Mouse (Mus musculus): Measurements from ENCODE around the gene Pde4b.

Pde4b gene

DNA sequence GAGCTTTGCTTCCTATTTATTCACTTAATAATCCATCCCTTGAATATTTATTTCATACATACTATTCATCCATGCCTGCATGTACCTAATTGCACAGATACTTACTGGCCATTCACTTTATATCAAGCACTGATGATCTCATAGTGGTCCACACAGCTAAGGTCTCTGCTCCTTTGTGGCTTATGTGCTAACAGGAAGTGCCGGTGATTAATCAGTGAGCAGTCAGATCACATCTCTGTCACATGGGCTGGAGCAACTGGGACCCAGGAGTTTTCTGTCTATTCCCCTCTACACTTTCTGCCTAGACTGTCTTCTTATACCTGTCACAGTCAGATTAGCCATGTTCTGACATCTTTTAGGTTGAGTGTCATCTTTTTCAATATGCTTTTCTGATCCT, 411.6 kb downstream of the Pde4b start:
- no peak for DNase-seq (ENCODE audit: extremely low spot score, low read depth, low spot score)

DNA sequence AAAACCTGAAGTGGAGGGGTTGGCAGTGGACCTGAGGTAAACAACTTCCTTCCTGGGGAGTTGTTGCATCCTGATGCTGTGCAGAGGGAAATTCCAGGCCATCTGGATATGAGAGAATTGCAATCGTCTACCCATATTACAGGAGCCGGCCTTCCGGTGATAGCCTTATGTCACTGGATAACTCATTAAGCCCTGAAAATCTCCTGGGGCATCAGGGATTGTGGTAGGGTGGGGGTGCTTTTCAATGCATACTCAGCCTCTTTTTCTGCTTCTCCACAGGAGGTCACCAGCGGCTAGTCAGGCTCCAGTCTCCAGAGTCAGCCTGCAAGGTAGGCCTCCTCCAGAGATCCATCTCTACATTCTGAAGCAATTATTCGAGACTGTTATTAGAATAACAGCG, 418.4 kb downstream of the Pde4b start:
- no peak for DNase-seq (ENCODE audit: extremely low spot score, low read depth, low spot score)

- no peak for DNase-seq (ENCODE audit: extremely low spot score, low read depth, low spot score)
These were observed 419.3 kb downstream of the Pde4b start for GRCm38 (mm10) chr4:102506376-102507280.

GRCm38 (mm10) chr4:102507344-102507743, 420.0 kb downstream of the Pde4b start:
- DNase-seq (ENCODE audit: extremely low spot score, low read depth, low spot score): no peak

DNA sequence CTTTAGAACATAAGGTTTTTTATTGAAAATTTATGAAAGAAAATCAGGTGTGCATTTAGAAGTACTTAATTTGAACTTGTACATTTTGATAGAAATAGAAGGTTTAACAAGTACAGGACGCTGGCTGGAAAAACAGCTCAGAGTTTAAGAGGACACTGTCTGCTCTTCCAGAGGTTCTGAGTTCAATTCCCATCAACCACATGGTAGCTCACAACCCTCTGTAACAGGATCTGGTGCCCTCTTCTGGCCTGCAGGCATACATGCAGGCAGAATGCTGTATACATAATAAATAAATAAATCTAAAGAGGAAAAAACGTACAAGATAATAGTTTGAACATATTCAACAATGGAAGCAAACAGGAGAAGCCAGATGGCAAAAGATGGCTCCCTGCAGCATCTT, 420.4 kb downstream of the Pde4b start:
- DNase-seq (ENCODE audit: extremely low spot score, low read depth, low spot score): no peak

GRCm38 (mm10) chr4:102510061-102510460, 422.7 kb downstream of the Pde4b start:
- DNase-seq (ENCODE audit: extremely low spot score, low read depth, low spot score): no peak

DNA sequence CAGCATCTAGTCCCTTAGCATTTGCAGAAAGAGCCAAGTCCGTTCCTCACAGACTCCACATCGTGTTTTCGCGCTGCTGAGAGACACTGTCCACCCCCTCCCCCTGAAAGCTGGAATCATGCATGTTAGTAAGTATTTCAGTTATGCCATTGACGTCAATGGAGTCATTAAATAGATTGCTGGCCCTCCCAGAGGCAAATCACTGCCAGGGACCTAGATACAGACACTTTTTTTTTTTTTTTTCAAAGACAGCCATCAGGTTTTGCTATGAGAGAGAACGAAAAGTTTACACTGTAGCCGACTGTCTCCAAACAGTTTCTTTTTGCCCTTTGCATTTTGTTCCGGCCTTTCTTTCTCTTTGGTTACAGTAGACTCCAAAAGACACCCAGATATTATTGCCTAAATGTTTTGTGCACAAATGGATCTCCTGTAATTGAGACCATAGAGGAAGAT, 423.6 kb downstream of the Pde4b start:
- DNase-seq (ENCODE audit: extremely low spot score, low read depth, low spot score): no peak

DNA sequence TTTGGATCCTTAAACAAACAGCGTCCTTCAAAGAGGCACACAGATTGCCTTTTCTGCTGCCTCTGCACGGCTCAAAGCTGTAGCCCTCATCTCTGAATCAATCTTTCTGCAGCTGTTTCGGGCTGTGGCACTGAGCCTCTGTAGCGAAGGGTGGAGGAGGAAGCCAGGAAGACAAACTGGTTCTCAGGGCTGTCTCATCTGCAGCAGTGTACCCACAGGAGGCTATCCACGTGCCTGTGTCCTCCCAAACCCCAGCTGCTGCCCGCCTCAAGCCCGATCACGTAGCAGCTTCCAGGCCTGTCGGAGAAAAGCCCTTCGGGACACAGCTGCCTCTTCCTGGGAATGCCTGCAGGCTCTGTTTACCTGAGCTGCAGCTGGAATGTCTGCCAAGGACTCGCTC, 424.2 kb downstream of the Pde4b start:
- DNase-seq (ENCODE audit: extremely low spot score, low read depth, low spot score): no peak

GRCm38 (mm10) chr4:102512940-102513339, 425.6 kb downstream of the Pde4b start:
- DNase-seq (ENCODE audit: extremely low spot score, low read depth, low spot score): no peak

DNA sequence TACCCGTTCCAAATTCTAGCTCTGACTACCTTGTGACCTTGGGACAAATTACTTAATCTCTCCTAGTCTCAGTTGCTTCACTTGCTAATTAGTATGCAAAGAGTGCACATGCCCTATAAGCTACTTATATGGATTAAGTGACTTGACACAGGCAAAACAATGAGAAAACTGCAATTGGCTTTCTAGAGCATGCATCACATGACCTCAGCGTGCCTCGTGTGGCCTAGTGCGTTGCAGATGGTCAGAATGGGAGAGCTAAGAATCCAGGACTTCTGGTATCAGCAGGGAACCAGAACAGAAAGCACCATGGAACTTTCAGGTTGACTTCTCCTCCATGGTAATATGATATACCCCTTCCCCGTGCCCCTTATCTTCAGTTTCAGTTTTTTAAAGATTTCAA, 426.2 kb downstream of the Pde4b start:
- DNase-seq (ENCODE audit: extremely low spot score, low read depth, low spot score): no peak

- DNase-seq (ENCODE audit: extremely low spot score, low read depth, low spot score): no peak
These were observed 427.9 kb downstream of the Pde4b start for GRCm38 (mm10) chr4:102514972-102515835.

- DNase-seq (ENCODE audit: extremely low spot score, low read depth, low spot score): no peak
These were observed 429.1 kb downstream of the Pde4b start for GRCm38 (mm10) chr4:102516395-102516794.

- DNase-seq (ENCODE audit: extremely low spot score, low read depth, low spot score): no peak
These were observed 429.8 kb downstream of the Pde4b start for GRCm38 (mm10) chr4:102516982-102517630.

GRCm38 (mm10) chr4:102517653-102518052, 430.3 kb downstream of the Pde4b start:
- DNase-seq (ENCODE audit: extremely low spot score, low read depth, low spot score): no peak

GRCm38 (mm10) chr4:102518341-102518740, 431.0 kb downstream of the Pde4b start:
- DNase-seq (ENCODE audit: extremely low spot score, low read depth, low spot score): no peak

DNA sequence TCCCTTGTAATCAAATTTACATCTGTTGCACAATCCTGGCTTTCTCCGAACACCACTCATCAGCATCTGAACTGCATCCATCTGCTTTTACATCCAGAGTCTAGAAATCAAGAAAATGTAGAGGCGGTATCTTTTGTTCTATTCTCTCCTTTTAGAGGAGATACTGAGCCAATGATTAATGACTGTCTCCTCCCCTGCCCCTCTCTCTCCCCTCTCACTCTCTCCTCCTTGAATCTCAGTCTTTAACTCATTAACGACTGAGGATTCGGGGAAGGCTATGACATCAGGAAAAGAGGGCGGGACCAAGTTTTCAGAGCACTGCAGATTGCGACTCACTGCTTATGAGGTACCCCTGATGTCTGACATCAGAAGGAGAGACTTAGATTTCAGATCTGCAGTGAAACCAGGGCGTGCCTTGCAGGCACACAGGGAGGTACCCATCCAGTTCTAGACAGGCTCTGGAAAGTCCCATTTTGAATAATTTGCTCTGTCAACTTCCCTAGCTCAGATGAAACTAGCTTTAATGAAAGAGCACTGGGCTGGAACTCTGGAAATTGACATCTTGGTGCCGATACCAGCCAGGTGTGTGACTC, 433.4 kb downstream of the Pde4b start:
- no peak for DNase-seq (ENCODE audit: extremely low spot score, low read depth, low spot score)

- no peak for DNase-seq (ENCODE audit: extremely low spot score, low read depth, low spot score)
These were observed 434.1 kb downstream of the Pde4b start for GRCm38 (mm10) chr4:102521434-102521833.

GRCm38 (mm10) chr4:102527361-102527760, 440.0 kb downstream of the Pde4b start:
- DNase-seq (ENCODE audit: extremely low spot score, low read depth, low spot score): no peak

DNA sequence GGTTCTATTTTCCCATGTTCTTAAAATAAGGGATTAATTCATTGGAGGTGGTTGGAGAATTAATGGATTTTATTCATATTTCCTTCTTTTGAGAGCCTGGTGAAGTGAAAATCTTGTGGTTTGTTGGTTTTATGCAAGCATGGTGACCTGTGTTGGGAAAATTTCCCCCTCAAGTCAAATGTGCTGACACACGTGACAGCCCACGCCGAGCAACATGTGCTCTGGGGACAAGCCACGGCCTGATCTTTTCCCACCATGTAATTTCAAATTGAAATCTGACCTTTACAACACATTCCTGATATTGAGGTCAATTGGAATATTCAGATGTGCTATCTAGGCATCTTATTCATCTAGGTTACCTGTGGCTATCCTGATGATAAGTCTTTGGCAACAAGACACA, 443.5 kb downstream of the Pde4b start:
- no peak for DNase-seq (ENCODE audit: extremely low spot score, low read depth, low spot score)

DNA sequence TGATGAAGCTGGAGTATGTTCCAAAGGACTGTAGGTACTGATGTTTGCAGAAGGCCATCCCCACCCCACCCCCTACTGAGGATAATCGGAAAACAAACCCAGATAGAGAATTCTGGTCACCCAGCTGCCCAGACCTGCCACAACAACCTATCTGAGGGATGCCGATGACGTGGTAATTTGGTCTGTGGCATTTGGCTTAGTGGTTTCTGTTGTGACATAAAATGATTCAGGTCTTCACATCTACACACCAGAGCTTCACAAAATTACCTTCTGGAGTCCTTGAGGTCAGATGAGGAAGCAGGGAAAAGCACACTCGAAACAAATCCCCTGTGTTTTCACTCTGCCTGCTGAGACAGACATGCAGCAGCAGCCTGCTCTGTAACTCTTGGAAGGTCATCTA, 444.4 kb downstream of the Pde4b start:
- no peak for DNase-seq (ENCODE audit: extremely low spot score, low read depth, low spot score)
